Mouse (Mus musculus) kidney, postnatal 4 days (tissue): ENCODE results near the gene Apcs.

Experiments used
- DNase-seq, 2 experiments: peaks; one replicate each; pipeline ENCODE4 v3.0.0; 2021; ENCODE audit warnings: mixed read lengths in 2 of 2

The Apcs gene

DNA sequence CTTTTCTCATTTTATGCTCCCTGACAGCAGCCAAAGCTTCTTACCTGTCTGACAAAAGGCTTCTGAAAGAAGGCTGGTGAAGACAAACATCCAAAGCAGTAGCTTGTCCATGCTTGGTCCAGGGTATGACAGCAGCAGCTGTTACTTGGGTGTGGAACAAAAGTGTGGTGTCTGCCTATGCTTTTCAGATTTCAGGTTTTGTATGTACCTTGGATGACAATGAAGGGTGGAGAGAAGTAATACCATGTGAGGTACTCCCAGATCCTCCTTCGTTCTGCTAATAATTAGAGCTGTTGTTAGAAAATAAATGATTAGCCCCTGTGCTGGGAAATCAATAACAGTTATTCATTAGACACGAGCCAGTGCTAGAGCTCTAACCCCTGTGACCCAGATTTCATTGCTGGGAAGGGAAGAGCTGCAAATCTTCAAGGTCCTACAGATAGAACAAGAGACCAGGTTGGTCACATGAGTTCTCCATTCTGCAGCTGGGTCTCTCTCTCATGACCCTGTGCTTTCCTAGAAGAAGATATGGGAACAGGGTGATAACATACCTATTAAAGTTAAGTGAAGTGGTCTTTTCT lies at the start of gene Apcs:
Apcs (minus strand) TSS at position 265 of the 581 bp plus-strand sequence.
- no peak for DNase-seq

- no peak for DNase-seq
These were observed 37.4 kb upstream of the Apcs start for GRCm38 (mm10) chr1:172932197-172932596.

DNA sequence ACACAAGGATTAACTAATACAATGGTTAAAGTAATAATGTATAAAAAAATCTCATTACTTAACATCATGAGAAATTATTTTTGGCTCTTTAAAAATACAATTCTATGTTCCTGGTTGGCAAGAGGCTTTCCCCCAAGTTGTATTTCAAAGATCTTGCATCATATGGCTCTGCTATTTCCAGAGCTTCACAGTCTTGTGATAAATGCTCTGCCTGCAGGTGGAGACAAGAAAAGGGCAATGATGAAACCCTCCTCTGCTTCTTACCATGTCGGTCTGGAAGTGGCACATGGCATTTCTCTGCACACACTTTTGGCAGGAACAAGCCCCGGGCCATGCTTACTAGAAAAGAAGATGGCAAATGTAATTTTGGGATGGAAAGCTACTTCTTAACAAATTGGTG lies 23.6 kb upstream of the Apcs start:
- DNase-seq: no peak

DNA sequence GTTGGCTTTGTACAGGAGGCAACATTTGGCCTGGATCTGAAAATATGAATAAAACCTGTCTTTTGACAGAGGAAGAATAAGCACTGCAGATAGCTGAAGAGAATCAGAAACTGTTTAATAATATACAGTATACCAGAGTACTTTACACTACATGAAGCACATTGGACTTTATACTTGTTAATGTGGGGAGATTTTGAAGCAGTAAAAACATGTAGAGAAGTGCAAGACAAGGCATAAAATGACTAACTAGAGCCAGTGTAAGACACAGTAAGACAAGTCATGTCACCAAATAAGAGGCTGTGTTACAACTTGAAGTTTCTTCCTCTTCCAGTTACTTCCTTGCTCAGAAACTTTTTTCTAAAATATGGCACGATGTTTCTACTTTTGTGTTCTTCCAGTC lies 22.3 kb upstream of the Apcs start:
- no peak for DNase-seq

GRCm38 (mm10) chr1:172903313-172903712 lies 8.5 kb upstream of the Apcs start:
- DNase-seq: no peak

DNA sequence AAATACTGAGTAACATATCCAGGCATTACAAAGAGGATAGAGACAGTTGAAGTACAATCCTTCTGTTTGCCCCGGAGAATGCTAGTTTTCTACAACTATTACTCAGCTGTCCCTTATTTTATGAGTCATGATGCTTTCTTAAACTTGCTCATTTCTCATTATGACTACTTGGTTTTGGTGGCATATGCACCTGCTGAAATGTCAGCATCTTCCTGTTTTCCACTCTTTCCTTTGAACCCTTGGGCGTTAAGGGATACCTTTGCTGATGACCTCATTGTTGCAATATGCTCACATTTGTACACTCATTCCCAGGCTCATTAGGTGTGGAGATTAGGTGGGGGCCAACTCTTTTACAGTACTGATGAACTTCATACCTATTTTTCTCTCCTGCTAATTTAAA lies 594 bp upstream of the Apcs start:
- DNase-seq: no peak

- peak; percentile 2 to 17 for DNase-seq
These were observed 18.2 kb downstream of the Apcs start for GRCm38 (mm10) chr1:172876675-172877074.

DNA sequence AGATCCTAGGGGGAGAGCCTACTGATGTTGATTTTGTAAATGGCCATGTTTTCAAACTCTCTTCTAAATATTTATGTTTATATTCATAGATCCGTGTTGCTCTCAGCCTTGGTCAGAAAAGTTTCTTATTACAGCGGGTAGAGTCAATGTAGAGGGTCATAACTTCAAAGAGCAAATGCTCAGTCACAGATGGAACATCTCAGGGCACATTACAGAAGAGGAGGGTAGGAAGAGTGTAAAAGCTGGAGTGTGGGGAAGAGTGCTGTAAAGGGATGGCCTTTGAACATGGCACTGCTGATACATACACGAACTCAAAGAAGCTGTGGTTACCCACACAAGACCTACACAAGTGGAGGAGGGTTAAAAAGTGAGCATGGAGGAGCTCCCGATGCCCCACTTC lies 19.6 kb downstream of the Apcs start:
- DNase-seq: no peak

GRCm38 (mm10) chr1:172848171-172848570 lies 46.7 kb downstream of the Apcs start:
- DNase-seq: no peak

- no peak for DNase-seq
These were observed 47.6 kb downstream of the Apcs start for GRCm38 (mm10) chr1:172847044-172847761.
